Comparison of ENCODE assay signal across 22 mouse cellular contexts in genomic region chr7:137483987-137484386, GRCm38 (mm10). TPM values are rescaled to one million over a fixed set of nuclear protein-coding genes. Genes with fewer than 3 reads are reported as not detected.
DNase-seq lines count a peak whose midpoint lies in the region; ATAC-seq and TF ChIP-seq lines count a peak whose summit lies in the region.
"Had no signal": no experiment of that assay in that cellular context is flagged by ENCODE, and none has a peak within 500 bp of the region (broad histone marks: within the 10 kb centered on the region; RNA-seq: fewer than 3 reads in every experiment).

No protein-coding gene starts in this region.

- peaks cover 96% of the 10 kb centered on the region for H3K27me3 ChIP-seq in CH12.LX (replicated peaks)
- H3K27me3 ChIP-seq in midbrain, embryonic 14.5 days (ENCODE audit: control insufficient read depth, insufficient read depth, low read length) = no peaks in the 10 kb centered on the region
- H3K27me3 ChIP-seq: Patski had no signal

- in situ Hi-C loops in CH12.LX (cut with MboI; ENCODE audit: low pct_ligation_motif_present, low pct_unique_long_range_greater_than_20kb, low sequenced_read_pairs) = loop anchor here (10.0 to 25.0 kb wide), 3 partner anchors 301 to 1353 kb away; partner anchors contain the start of genes Mapk1ip1 and Ppp2r2d

- H3K4me3 ChIP-seq in CH12.LX (replicated peaks in 1 of 3; ENCODE audit: low read depth in 2 of 3, low read length in 2 of 3, poor library complexity in 1 of 3) = peak overlapping the region in 1 of 3 experiments; percentile 27
- H3K4me3 ChIP-seq in midbrain, embryonic 14.5 days (replicated peaks; ENCODE audit: low read depth, low read length) = no peak overlapping the region

- TF ChIP-seq CTCF in CH12.LX (conservative IDR thresholded peaks at IDR 0.05 in 1 of 2, IDR thresholded peaks at IDR 0.05 in 1 of 2; ENCODE audit: low read depth in 2 of 2, low read length in 2 of 2) = no peak

- dilution Hi-C loops in CH12.LX (cut with MboI; ENCODE audit: extremely low pct_ligation_motif_present, extremely low pct_unique_long_range_greater_than_20kb, low sequenced_read_pairs) = no loop called here

- H3K4me2 ChIP-seq in CH12.LX (ENCODE audit: insufficient read depth, low read depth, poor library complexity, severe bottlenecking) = peak overlapping the region; percentile 53
- no peak overlapping the region for H3K4me2 ChIP-seq in midbrain, embryonic 14.5 days (ENCODE audit: low read length)

- H3K27ac ChIP-seq in CH12.LX (ENCODE audit: insufficient read depth, low read depth) = no peak overlapping the region
- no peak overlapping the region for H3K27ac ChIP-seq in midbrain, embryonic 14.5 days (replicated peaks; ENCODE audit: low read depth, low read length)

- peak; percentile 12 for DNase-seq in CH12.LX (ENCODE audit: extremely low read depth)
- peak; percentile 15 for DNase-seq in R1 (ENCODE audit: low read depth, low spot score)
- no peak for DNase-seq in retina, postnatal 1 day
- no peak for DNase-seq in testis, postnatal 10 days (ENCODE audit: low spot score)
- no peak for DNase-seq in midbrain, embryonic 14.5 days
- DNase-seq: adrenal gland, adult 2 months; adrenal gland, adult 8-10 months; adrenal gland, postnatal 10 days; adrenal gland, postnatal 14 days; adrenal gland, postnatal 25 days; adrenal gland, postnatal 36 days; B cell, adult 2 months; cerebellum, adult 11 months; cerebellum, adult 11-12 months; cerebellum, adult 18-20 months; cerebellum, adult 2 months; cerebellum, adult 8-10 months had no signal

- H3K4me1 ChIP-seq in CH12.LX (ENCODE audit: control insufficient read depth in 1 of 2, insufficient read depth in 2 of 2) = peaks cover 4 to 10% of the 10 kb centered on the region in 2 experiments
- H3K4me1 ChIP-seq in midbrain, embryonic 14.5 days (ENCODE audit: control insufficient read depth, insufficient read depth, low read length) = no peaks in the 10 kb centered on the region

- H3K9me3 ChIP-seq in CH12.LX (replicated peaks; ENCODE audit: low read length) = no peaks in the 10 kb centered on the region
- no peaks in the 10 kb centered on the region for H3K9me3 ChIP-seq in midbrain, embryonic 14.5 days (ENCODE audit: control insufficient read depth, low read length)

- H3K36me3 ChIP-seq in CH12.LX (replicated peaks in 1 of 2; ENCODE audit: control insufficient read depth in 1 of 2, insufficient read depth in 1 of 2, low read length in 1 of 2) = no peaks in the 10 kb centered on the region
- no peaks in the 10 kb centered on the region for H3K36me3 ChIP-seq in midbrain, embryonic 14.5 days (ENCODE audit: control insufficient read depth, insufficient read depth, low read length)
- H3K36me3 ChIP-seq: G1E had no signal

- 88% methylated on average over 11 of the region's 11 CpGs for WGBS in midbrain, embryonic 14.5 days

- H3K79me2 ChIP-seq in CH12.LX (replicated peaks; ENCODE audit: control insufficient read depth, extremely low read depth, insufficient read depth, poor library complexity, severe bottlenecking) = no peaks in the 10 kb centered on the region

- no peak for TF ChIP-seq EP300 in CH12.LX (IDR thresholded peaks at IDR 0.05; ENCODE audit: low read length)

- 0 out of 2 replicates have a peak, but pooled peaks have one; percentile 46 for ATAC-seq in erythroblast, adult 5-6 weeks (replicated peaks; ENCODE audit: low FRiP score, poor library complexity, severe bottlenecking)
- ATAC-seq in midbrain, embryonic 14.5 days (ENCODE audit: low FRiP score, low TSS enrichment) = no peak
- ATAC-seq: activated CD4-positive, CD25-positive, alpha-beta regulatory T cell, adult 4 months; CD4-positive, CD25-positive, alpha-beta regulatory T cell, adult 4 months; Patski had no signal

- TF ChIP-seq POLR2A in CH12.LX (IDR thresholded peaks at IDR 0.05; ENCODE audit: low read depth, low read length) = no peak

- H3K9ac ChIP-seq in CH12.LX (ENCODE audit: insufficient read depth, low read depth) = no peak overlapping the region
- H3K9ac ChIP-seq in midbrain, embryonic 14.5 days (replicated peaks; ENCODE audit: low read length) = no peak overlapping the region

- no peak for TF ChIP-seq RAD21 in CH12.LX (IDR thresholded peaks at IDR 0.05; ENCODE audit: low read depth, low read length)

TF ChIP-seq in CH12.LX, 34 proteins besides CTCF, POLR2A, EP300 and RAD21:
- TF ChIP-seq NRF1 (IDR thresholded peaks at IDR 0.05; ENCODE audit: low read depth, low read length) (peak; percentile 74), MAX (IDR thresholded peaks at IDR 0.05; ENCODE audit: low read length) (peak; percentile 75), KAT2A (IDR thresholded peaks at IDR 0.05; ENCODE audit: insufficient replicate concordance, low read length) (no peak), MXI1 (IDR thresholded peaks at IDR 0.05; ENCODE audit: low read depth, low read length) (peak; percentile 49; the same call in 1 of the 2 replicates)
TF ChIP-seq in CH12.LX: peak in this region for 3.

RNA-seq across cellular contexts. Expression of gene Glrx3, which starts 46.6 kb away (rescaled TPM):
- total RNA-seq in CH12.LX (2012; rRNA removed) (182 and 196 TPM in 2 replicates), CH12.LX (2014; rRNA removed) (347 and 372 TPM in 2 replicates)
- polyA plus RNA-seq in CH12.LX (2012; ENCODE audit: insufficient read length, low read depth) = 243 and 279 TPM in 2 replicates
- total RNA-seq in erythroblast, adult 5-6 weeks (2015; ENCODE audit: low replicate concordance) = 22.7 and 25.7 TPM in 2 replicates
- total RNA-seq in erythroblast, adult 5-6 weeks (2017; ENCODE audit: low replicate concordance) = 27.1 and 28.6 TPM in 2 replicates
- 263 and 302 TPM in 2 replicates for polyA plus RNA-seq in midbrain, embryonic 14.5 days (2014; fragmentation: Nextera tagmentation; extraction: Ambion mirVana)

Comparison
In these comparisons a context has a peak if more than half of its experiments do, and no peak if none do; other contexts are left out.
1. DNase-seq: peak in CH12.LX (single experiment) and R1 (single experiment); none in retina, postnatal 1 day (single experiment), testis, postnatal 10 days (single experiment) and midbrain, embryonic 14.5 days (single experiment).
2. RNA of gene Glrx3, which starts 46.6 kb away (total RNA-seq): 182 to 372 TPM in CH12.LX; 22.7 to 28.6 TPM in erythroblast, adult 5-6 weeks; every median in the first group is over 4 times any median in the second.